Mouse (Mus musculus): ENCODE results near the gene Zfp593. TPM values are rescaled to one million over a fixed set of nuclear protein-coding genes. Genes with fewer than 3 reads are reported as not detected.

The Zfp593 gene
- polyA plus RNA-seq (2017; shearing (Covaris generic)) = 23.6 TPM

DNA sequence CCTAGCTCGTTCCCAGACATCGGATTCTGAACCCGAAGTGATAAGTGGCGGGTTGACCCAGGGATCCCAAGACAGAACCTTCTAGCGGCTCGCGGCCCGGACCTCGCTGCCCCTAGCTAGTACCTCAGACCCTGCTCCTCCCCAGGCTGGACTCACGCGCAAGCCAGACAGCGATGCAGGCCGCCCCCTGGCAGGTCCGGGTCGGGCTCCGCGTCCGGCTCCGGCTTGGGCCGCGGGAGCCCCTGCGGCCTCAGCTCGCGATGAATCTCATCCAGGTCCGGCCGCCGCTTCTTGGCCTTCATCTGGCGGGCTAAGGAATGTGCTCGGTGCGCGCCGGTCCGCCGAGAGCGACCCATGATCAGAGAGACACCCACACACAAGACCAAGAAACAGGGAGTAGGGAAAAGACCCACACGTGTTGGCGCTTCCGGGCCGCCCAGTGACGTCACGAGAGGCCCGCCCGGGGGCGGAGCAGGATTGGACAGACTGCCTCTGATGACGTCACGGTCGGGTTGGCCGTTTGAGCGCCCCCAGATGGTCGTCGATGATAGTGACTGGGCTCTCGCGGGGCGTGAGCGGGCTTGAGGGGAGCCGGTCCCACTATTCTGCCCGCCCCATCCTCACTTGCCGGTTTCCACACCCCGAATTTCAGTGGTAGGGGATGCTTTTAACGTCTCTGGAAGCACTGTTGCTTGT, at the start of gene Zfp593:
Gene Zfp593 (minus strand): TSS at position 445 of the 696 bp plus-strand sequence.

DNA sequence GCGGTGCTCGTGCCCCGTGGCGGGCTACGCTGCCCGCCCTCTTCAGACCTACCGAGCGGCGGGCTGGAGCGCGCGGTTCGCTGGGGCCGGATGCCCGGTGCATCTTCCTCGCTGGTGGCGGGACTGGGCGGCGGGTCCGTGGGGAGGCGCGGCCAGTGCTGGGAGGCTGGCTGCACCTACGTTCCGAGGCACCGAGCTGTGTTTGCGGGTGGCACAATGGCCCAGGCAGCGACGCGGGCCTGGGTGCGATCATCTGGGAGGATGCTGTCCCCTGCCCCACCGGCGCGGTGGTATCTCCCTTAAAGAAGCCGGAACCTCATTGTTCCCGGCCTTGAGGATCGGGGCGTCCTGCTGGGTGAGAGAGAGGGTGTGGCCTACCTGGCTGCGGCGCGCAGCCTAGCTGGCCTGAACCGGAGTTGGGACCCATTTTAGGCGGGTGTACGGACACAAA, 42.2 kb upstream of the Zfp593 start, which contains the start of gene Pdik1l:
Gene Pdik1l (minus strand): TSS at position 321 of the 451 bp plus-strand sequence.

DNA sequence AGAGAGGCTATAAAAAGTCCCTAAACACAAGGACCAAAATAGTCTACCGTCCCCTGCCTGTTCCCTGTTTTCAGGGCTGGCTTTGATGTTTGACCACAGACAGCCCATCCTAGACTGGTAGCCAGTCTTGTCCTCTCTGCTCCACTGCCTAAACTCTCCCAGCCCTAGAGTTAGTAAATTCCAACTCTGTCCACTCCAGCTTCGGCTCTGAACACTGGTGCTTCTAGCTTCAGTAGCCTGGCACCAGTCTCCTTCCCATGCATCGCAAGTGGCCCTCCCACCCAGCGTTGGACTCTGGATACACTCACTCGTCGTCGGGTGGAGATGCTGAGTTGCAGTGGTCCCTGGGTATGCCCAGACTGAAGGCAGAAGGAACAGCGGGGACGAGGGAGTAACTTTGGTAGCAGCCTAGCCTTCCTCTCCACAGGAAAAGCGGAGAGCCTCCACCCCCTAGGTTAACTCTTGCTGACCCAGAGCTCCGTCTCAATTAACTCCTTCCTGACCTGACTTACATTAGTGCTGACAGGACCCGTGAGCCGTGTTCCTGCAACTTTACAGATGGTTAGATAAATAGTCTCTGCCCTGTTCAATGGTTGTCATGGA, 8.4 kb upstream of the Zfp593 start, which contains the start of gene Grrp1:
Gene Grrp1 (minus strand): TSS at position 385 of the 603 bp plus-strand sequence.

DNA sequence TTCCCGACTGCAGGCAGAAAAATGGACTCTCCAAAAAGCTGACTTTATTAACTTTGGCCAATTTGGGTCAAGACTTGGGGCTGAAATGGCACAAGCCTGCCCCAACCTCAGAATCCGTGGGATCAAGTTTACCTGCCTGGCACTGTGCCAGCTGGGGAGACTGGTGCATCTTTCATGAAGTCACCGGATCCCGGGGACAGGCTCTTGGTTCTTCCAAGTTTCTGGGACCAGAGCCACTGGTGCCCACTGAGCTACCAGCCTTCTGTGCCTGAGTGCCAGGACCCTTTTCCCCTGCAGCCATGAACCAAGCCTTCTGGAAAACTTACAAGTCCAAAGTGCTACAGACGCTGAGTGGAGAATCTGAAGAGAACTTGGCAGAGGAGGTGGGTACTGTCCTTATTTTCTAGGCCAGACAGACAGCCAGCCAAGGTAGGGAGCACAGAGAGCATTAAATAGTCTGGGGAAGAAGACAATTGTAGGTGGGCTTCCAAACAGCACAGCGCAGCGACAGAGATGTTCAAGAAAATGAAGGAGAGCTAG, 1.4 kb upstream of the Zfp593 start, which contains the start of gene Gm30191:
Gene Gm30191 (plus strand): TSS at position 217 of the 540 bp plus-strand sequence.

DNA sequence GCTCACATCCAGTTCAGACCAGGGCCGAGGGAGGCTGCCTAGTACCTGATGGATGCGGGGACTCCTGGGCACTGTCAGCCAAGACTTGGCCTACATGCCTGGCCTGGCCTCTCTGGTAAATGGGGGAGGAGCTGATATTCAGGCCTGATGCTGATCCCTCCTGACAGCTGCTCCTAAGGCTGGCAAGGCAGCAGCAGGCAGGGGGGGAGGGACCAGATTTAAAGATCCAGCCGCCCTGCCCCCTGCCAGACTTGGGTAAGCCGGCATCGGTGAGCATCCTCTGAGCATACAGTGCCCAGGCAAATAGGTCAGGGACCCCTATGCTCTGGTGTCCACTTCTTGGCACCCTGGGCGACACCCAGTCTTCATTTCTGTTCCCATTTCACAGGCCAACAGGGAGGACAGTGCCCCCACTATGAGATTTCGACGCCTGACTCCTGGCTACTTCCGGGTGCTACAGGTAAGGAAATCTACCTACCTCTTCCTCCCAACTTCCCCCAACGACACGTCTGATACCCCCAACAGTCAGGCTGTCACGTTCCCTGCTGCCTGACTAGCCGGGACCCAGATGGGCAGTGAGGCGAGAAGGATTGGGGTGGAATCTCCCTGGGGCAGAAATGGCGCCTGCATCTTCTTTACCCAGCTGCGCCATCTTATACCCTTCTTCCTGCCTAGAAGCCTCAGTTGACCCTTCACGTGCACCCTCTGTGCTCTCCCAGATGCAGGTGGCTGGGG, 1.7 kb downstream of the Zfp593 start, which contains the start of gene E130218I03Rik:
Gene E130218I03Rik (plus strand): TSS at position 147 of the 735 bp plus-strand sequence.

DNA sequence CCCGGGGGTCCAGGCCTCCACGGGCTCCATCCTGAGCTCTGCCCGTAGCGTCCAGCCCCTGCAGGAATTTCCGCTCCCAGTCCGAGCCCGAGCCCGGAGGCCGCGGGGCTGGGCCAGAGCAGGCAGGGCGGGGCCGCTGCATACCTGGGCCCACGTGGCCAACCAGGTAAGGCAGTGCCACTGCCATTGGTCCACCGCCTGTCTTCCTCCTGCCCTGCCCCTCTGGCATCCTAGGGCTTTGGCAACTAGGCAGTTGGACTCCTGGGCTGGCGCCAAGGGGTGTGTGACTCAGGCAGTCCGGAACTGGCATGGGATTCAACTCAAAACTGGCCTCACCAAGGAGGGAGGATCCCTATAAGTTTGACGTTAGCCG, 7.1 kb downstream of the Zfp593 start, which contains the start of gene Cnksr1:
Gene Cnksr1 (minus strand): TSS at position 121 of the 373 bp plus-strand sequence.

DNA sequence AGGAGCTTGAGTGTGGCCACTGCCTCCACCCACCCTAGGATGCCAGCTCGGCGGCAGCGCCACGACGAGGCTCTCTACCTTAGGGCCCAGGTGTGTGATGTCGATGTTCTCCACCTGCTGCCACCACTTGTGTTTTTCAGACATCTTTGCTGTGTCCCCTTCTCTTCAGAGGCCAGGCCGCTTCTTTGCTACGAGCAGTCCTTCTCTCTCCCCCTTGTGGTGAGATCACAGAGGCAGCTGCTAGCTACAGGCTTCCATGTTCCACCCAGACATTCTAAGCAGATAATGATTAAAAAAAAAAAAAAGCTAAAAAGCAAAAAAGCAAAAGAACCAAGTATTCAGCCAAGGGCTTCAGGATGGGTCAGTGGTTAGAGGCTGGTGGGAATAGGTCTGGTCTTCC, 18.2 kb downstream of the Zfp593 start, which contains the start of gene Catsper4:
Gene Catsper4 (minus strand): TSS at position 190 of the 400 bp plus-strand sequence.

DNA sequence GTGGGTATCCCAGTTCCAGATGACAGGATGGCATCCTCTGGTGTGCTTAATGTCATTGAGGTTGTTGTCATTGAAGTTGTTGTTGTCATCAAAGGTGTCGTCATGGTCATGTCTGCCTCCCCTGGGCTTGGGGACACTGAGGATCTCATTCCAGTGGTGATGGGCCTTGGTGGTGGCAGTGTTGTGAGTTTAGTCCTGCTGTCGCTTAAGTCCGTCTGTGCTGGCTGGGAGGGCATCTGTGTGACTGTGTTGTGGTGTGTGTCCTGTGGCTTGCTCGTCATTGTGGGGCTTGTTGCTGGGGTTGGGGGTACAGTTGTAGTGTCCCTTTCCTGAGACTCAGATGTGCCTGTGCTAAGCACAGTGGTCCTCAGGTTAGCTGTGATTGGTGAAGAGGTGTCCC, 42.5 kb downstream of the Zfp593 start, which contains the start of gene Gm7534:
Gene Gm7534 (minus strand): TSS at position 101 of the 400 bp plus-strand sequence.

Other genes with a start within 250 kb of the Zfp593 start
- gene Dhdds, start 244.7 kb downstream of the Zfp593 start, polyA plus RNA-seq (2017; shearing (Covaris generic)) = 30.3 TPM
- gene Lin28a, start 226.8 kb downstream of the Zfp593 start, polyA plus RNA-seq (2017; shearing (Covaris generic)) = not detected
- 1.1 TPM for gene Zfp683, start 191.8 kb downstream of the Zfp593 start, polyA plus RNA-seq (2017; shearing (Covaris generic))
- 16.0 TPM for gene Crybg2, start 184.8 kb downstream of the Zfp593 start, polyA plus RNA-seq (2017; shearing (Covaris generic))
- 2,735 TPM for gene Cd52, start 150.5 kb downstream of the Zfp593 start, polyA plus RNA-seq (2017; shearing (Covaris generic))
- gene Ubxn11, start 143.0 kb downstream of the Zfp593 start, polyA plus RNA-seq (2017; shearing (Covaris generic)) = 64.4 TPM
- 1,392 TPM for gene Sh3bgrl3, start 116.8 kb downstream of the Zfp593 start, polyA plus RNA-seq (2017; shearing (Covaris generic))
- gene Cep85, start 58.5 kb downstream of the Zfp593 start, polyA plus RNA-seq (2017; shearing (Covaris generic)) = 38.4 TPM
- gene Gm7534, start 42.6 kb downstream of the Zfp593 start, polyA plus RNA-seq (2017; shearing (Covaris generic)) = not detected
- gene Catsper4, start 18.2 kb downstream of the Zfp593 start, polyA plus RNA-seq (2017; shearing (Covaris generic)) = not detected
- 0.12 TPM for gene Cnksr1, start 7.2 kb downstream of the Zfp593 start, polyA plus RNA-seq (2017; shearing (Covaris generic))
- gene E130218I03Rik, start 1.9 kb downstream of the Zfp593 start, polyA plus RNA-seq (2017; shearing (Covaris generic)) = 9.3 TPM
- not detected for gene Gm30191, start 1.3 kb upstream of the Zfp593 start, polyA plus RNA-seq (2017; shearing (Covaris generic))
- gene Grrp1, start 8.5 kb upstream of the Zfp593 start, polyA plus RNA-seq (2017; shearing (Covaris generic)) = not detected
- gene Pdik1l, start 42.3 kb upstream of the Zfp593 start, polyA plus RNA-seq (2017; shearing (Covaris generic)) = 17.7 TPM
- not detected for gene Trim63, start 69.5 kb upstream of the Zfp593 start, polyA plus RNA-seq (2017; shearing (Covaris generic))
- 0.28 TPM for gene Slc30a2, start 97.6 kb upstream of the Zfp593 start, polyA plus RNA-seq (2017; shearing (Covaris generic))
- 1.2 TPM for gene Extl1, start 138.3 kb upstream of the Zfp593 start, polyA plus RNA-seq (2017; shearing (Covaris generic))
- gene Pafah2, start 150.7 kb upstream of the Zfp593 start, polyA plus RNA-seq (2017; shearing (Covaris generic)) = 1.8 TPM
- gene Stmn1, start 222.7 kb upstream of the Zfp593 start, polyA plus RNA-seq (2017; shearing (Covaris generic)) = 62.6 TPM